Mouse (Mus musculus) neural tube, embryonic 14.5 days (tissue): ENCODE data around the gene Zfp160. TPM values are rescaled to one million over a fixed set of nuclear protein-coding genes. Genes with fewer than 3 reads are reported as not detected.
A peak's percentile ranks its signal among the peaks of the same experiment; 100 is the strongest.
"Not testable (repeated sequence)": the region's sequence is repeated elsewhere in the genome, so short reads cannot be mapped to it uniquely, and the experiment has no call there.

Source experiments
- ATAC-seq: fragments of 200-750 bp; cut with Nextera tagmentation; 2 replicates; pipeline ENCODE4 v1.8.0; 2017; ENCODE audit warnings: low read depth, mild to moderate bottlenecking, moderate TSS enrichment, moderate library complexity
- H3K27ac ChIP-seq: fragments of 300-500 bp; sonication (generic); 2 replicates; pipeline ENCODE4 v1.5.1; 2014; ENCODE audit warnings: low read depth, mild to moderate bottlenecking, control low read depth, low read length, moderate library complexity, mixed read lengths
- H3K27me3 ChIP-seq: fragments of 300-500 bp; sonication (generic); 2 replicates; pipeline ENCODE4 v1.6.1; 2014; ENCODE audit warnings: low read length; ENCODE audit not compliant: control insufficient read depth, insufficient read depth
- H3K36me3 ChIP-seq: fragments of 300-500 bp; sonication (generic); 2 replicates; pipeline ENCODE4 v1.6.1; 2014; ENCODE audit warnings: low read length, mixed read lengths; ENCODE audit not compliant: control insufficient read depth, insufficient read depth
- H3K4me1 ChIP-seq: fragments of 300-500 bp; sonication (generic); 2 replicates; pipeline ENCODE4 v1.6.1; 2014; ENCODE audit warnings: low read length; ENCODE audit not compliant: control insufficient read depth, insufficient read depth
- H3K4me2 ChIP-seq: fragments of 300-500 bp; sonication (generic); 2 replicates; pipeline ENCODE4 v1.6.1; 2014; ENCODE audit warnings: mild to moderate bottlenecking, low read depth, low read length, control low read depth
- H3K4me3 ChIP-seq: fragments of 300-500 bp; sonication (generic); 2 replicates; pipeline ENCODE4 v1.5.1; 2014; ENCODE audit warnings: low read depth, low read length, control low read depth, mixed read lengths
- H3K9ac ChIP-seq: fragments of 300-500 bp; sonication (generic); replicated peaks from 2 replicates; pipeline ENCODE4 v1.6.1; 2014; ENCODE audit warnings: low read depth, mild to moderate bottlenecking, control low read depth, low read length, mixed read lengths
- H3K9me3 ChIP-seq: fragments of 300-500 bp; sonication (generic); 2 replicates; pipeline ENCODE4 v1.6.1; 2016; ENCODE audit warnings: low read length; ENCODE audit not compliant: control insufficient read depth
- WGBS: fragments of 180-500 bp; shearing (Covaris S2); extraction: QIAGEN DNeasy Blood & Tissue Kit; methylation state at CpG from one replicate; pipeline ENCODE4 v1.1.7; 2014; 5-methylcytosine and 5-hydroxymethylcytosine counted together
- polyA plus RNA-seq: library from polyadenylated mRNA; unstranded; fragments of >200 nt; fragmentation: Nextera tagmentation; extraction: Ambion mirVana; gene quantifications from 2 replicates; pipeline ENCODE4 v1.2.1, GENCODE M21; 2014

The Zfp160 gene
- 21.5 and 22.2 TPM in 2 replicates for polyA plus RNA-seq

DNA sequence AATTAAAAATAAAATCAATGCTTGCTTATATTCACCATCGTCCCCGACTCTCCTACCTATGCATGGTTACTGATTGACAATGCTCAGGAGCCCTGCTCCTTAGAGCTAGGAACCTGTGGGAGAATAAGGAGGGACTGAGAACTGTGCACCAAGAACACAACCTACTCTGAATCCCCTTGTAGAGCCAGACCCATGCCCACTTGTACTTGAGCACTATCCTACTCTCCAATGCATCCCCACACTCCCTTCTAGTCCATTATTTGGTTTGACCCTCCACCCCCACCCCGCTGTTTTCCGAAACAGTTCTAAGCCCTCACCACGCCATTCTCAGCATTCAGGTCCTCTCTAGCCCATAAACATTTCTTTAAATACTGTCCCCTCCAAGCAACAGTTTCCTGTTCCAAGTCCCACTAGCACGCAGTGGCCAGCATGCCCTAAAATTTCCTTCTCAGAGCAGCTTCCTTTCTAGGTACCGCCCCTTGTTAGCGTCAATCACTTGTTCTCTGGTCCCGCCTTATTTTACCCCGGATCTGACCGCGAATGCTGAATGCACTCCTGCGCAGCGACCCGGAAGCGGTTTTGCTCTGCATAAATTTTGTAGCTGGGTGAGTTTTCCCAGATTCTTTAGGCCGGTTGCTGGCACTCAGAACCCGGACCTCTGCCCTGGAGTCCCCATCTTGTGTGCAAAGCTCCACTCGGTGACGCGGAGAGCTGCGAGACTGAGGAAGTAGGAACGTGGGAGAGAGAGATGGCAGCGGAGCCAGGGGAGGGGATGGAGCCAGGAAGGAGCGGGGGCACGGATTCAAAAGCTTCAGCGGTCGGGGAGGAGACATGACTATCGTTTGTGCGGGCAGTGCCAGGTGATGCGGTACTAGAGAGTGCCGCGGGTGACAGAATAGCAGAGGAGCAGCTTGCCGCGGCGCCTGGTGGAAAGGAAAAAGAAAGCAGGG is at the start of gene Zfp160:
Zfp160 (plus strand) TSS at position 522 of the 950 bp plus-strand sequence.
- Histone ChIP-seq H3K36me3 (peaks cover 6% of the 10 kb centered on the region), H3K9ac (peak within 1 kb of the TSS; percentile 85), H3K4me3 (peak within 1 kb of the TSS; percentile 72), H3K27ac (peak within 1 kb of the TSS; percentile 90), H3K4me2 (peak within 1 kb of the TSS; percentile 84), H3K4me1 (peaks cover 9% of the 10 kb centered on the region; the same call in 1 of the 2 replicates), H3K9me3 (no peaks in the 10 kb centered on the region), H3K27me3 (no peaks in the 10 kb centered on the region)
- WGBS, result 6% methylated on average over 36 of the region's 36 CpGs
- ATAC-seq, result peak; percentile 98

DNA sequence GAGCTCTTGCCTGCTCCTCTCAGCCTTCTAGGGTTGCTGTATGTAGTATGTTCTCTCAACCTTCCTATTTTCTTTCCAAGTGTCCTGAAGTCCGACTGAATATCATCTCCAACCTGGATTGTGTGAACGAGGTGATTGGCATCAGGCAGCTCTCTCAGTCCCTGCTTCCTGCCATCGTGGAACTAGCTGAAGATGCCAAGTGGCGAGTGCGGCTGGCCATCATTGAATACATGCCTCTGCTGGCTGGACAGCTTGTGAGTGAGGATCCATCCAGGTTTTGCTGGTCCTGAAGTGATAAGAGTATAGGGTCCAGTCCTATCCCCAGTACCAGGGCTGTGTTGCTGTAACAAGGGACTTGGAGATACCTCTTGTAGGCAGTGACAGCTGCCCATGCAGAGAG is 48.3 kb upstream of the Zfp160 start:
- no peaks in the 10 kb centered on the region for H3K4me1 ChIP-seq
- no peak overlapping the region for H3K4me3 ChIP-seq
- WGBS, result 95% methylated on average over 5 of the region's 5 CpGs
- ATAC-seq, result no peak
- peaks cover 97% of the 10 kb centered on the region for H3K36me3 ChIP-seq
- H3K9ac ChIP-seq, result no peak overlapping the region
- no peaks in the 10 kb centered on the region for H3K9me3 ChIP-seq
- H3K27ac ChIP-seq, result no peak overlapping the region
- H3K4me2 ChIP-seq, result no peak overlapping the region
- H3K27me3 ChIP-seq, result no peaks in the 10 kb centered on the region

- no peak for ATAC-seq
- no peak overlapping the region for H3K4me2 ChIP-seq
- H3K4me1 ChIP-seq, result no peaks in the 10 kb centered on the region
- no peaks in the 10 kb centered on the region for H3K9me3 ChIP-seq
- 90% methylated on average over 4 of the region's 4 CpGs for WGBS
- no peak overlapping the region for H3K27ac ChIP-seq
- no peak overlapping the region for H3K4me3 ChIP-seq
- no peak overlapping the region for H3K9ac ChIP-seq
- peaks cover 80% of the 10 kb centered on the region for H3K36me3 ChIP-seq
- H3K27me3 ChIP-seq, result no peaks in the 10 kb centered on the region
These were observed 43.3 kb upstream of the Zfp160 start for GRCm38 (mm10) chr17:20965421-20965820.

GRCm38 (mm10) chr17:20966681-20967080 is 42.0 kb upstream of the Zfp160 start:
- no peaks in the 10 kb centered on the region for H3K27me3 ChIP-seq
- H3K36me3 ChIP-seq, result peaks cover 67% of the 10 kb centered on the region
- no peak overlapping the region for H3K9ac ChIP-seq
- H3K4me2 ChIP-seq, result no peak overlapping the region
- no peak overlapping the region for H3K4me3 ChIP-seq
- no peaks in the 10 kb centered on the region for H3K4me1 ChIP-seq
- no peak overlapping the region for H3K27ac ChIP-seq
- H3K9me3 ChIP-seq, result no peaks in the 10 kb centered on the region
- no peak for ATAC-seq

DNA sequence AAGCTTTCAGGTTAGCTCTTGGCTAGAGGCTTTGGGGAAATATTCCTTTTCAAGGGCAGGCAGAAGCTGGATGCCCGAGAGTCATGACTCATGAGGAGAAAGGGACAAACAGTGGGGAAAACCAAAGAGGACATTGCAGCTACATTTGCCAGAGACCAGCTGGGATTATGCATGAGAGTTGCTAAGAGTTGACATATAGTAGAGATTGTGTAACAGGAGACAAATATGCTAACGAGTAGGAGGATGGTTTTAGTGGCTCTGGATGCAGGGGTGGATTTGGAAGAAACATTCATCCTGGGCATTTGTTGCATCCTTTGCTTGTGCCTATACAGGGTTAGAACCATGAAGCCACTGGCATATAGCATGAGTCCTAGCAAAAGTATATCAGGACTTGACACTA is 15.0 kb upstream of the Zfp160 start:
- WGBS, result 74% methylated on average over 2 of the region's 2 CpGs
- H3K4me2 ChIP-seq, result no peak overlapping the region

DNA sequence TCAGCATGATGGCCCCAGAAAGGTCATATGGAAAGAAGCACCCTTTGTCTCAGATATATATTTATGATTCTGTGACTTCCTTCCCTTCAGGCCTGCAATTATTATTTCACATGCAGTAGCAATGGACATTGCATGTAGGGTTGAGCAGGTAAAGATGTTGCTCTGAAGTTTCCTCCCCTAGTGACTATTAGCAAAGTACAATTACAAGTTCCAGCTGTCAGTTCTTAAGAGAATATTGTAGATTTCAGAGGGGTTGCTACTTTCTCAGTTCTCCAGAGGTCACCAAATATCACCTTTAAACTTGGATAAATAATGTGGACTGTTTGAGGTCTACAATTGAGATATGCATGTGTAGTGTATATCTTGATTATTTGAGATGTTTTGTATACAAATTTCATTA is 12.3 kb upstream of the Zfp160 start, which contains the start of gene Vmn1r233:
Vmn1r233 (minus strand) TSS at position 101 of the 400 bp plus-strand sequence.
- H3K27ac ChIP-seq, result no peak within 1 kb of the TSS
- no peak for ATAC-seq
- no peaks in the 10 kb centered on the region for H3K4me1 ChIP-seq
- H3K36me3 ChIP-seq, result no peaks in the 10 kb centered on the region
- no peaks in the 10 kb centered on the region for H3K27me3 ChIP-seq
- no peak within 1 kb of the TSS for H3K4me2 ChIP-seq
- H3K4me3 ChIP-seq, result no peak within 1 kb of the TSS
- H3K9me3 ChIP-seq, result no peaks in the 10 kb centered on the region
- H3K9ac ChIP-seq, result no peak within 1 kb of the TSS

More for the DNA sequence above, 15.0 kb upstream of the Zfp160 start:
- Histone ChIP-seq H3K4me3 (no peak overlapping the region), H3K9ac (no peak overlapping the region), H3K27me3 (no peaks in the 10 kb centered on the region), H3K27ac (no peak overlapping the region), H3K9me3 (no peaks in the 10 kb centered on the region), H3K36me3 (no peaks in the 10 kb centered on the region), H3K4me1 (no peaks in the 10 kb centered on the region)
- no peak for ATAC-seq

GRCm38 (mm10) chr17:21009726-21010125 is 1.0 kb downstream of the Zfp160 start:
- Histone ChIP-seq H3K36me3 (peaks cover 10% of the 10 kb centered on the region), H3K27me3 (no peaks in the 10 kb centered on the region), H3K4me2 (peak overlapping the region; percentile 84), H3K27ac (peak overlapping the region; percentile 90; the same call in 1 of the 2 replicates), H3K9me3 (no peaks in the 10 kb centered on the region), H3K9ac (peak overlapping the region; percentile 85), H3K4me3 (peak overlapping the region; percentile 72), H3K4me1 (peaks cover 9% of the 10 kb centered on the region; the same call in 1 of the 2 replicates)
- ATAC-seq, result no peak
- 15% methylated on average over 1 of the region's 1 CpGs for WGBS

GRCm38 (mm10) chr17:21018410-21019080 is 9.8 kb downstream of the Zfp160 start:
- Histone ChIP-seq H3K9me3 (no peaks in the 10 kb centered on the region), H3K4me1 (no peaks in the 10 kb centered on the region), H3K4me3 (no peak overlapping the region), H3K4me2 (no peak overlapping the region), H3K27ac (no peak overlapping the region), H3K9ac (no peak overlapping the region), H3K27me3 (no peaks in the 10 kb centered on the region), H3K36me3 (peaks cover 42% of the 10 kb centered on the region)
- 87% methylated on average over 1 of the region's 1 CpGs for WGBS
- no peak for ATAC-seq

GRCm38 (mm10) chr17:21048020-21048419 is 39.3 kb downstream of the Zfp160 start:
- H3K4me3 ChIP-seq, H3K27ac ChIP-seq, H3K27me3 ChIP-seq, H3K9ac ChIP-seq, H3K36me3 ChIP-seq, ATAC-seq, H3K9me3 ChIP-seq, H3K4me2 ChIP-seq, H3K4me1 ChIP-seq: not testable (repeated sequence)
- 93% methylated on average over 9 of the region's 9 CpGs for WGBS
